Mouse (Mus musculus) frontal cortex, postnatal 14 days (tissue): ENCODE measurements around the gene Socs2.

Source experiments
- DNase-seq, 2 experiments: peaks; one replicate each; pipeline ENCODE4 v3.0.0; 2022; ENCODE audit warnings: low spot score in 2 of 2

Socs2 gene

GRCm38 (mm10) chr10:95416685-95417495, at the start of gene Socs2:
Gene Socs2 (minus strand): TSS chr10:95417180.
- peak; percentile 79 to 87 for DNase-seq

GRCm38 (mm10) chr10:95465485-95465896, 48.5 kb upstream of the Socs2 start:
- no peak for DNase-seq

- no peak for DNase-seq
Observed at GRCm38 (mm10) chr10:95464527-95464926, 47.5 kb upstream of the Socs2 start.

GRCm38 (mm10) chr10:95462231-95462630, 45.3 kb upstream of the Socs2 start:
- no peak for DNase-seq

GRCm38 (mm10) chr10:95461053-95461553, 44.1 kb upstream of the Socs2 start:
- DNase-seq, result no peak

- no peak for DNase-seq
Observed at GRCm38 (mm10) chr10:95458050-95458806, 41.2 kb upstream of the Socs2 start.

- no peak for DNase-seq
Observed at GRCm38 (mm10) chr10:95457367-95458049, 40.5 kb upstream of the Socs2 start.

GRCm38 (mm10) chr10:95456103-95456502, 39.1 kb upstream of the Socs2 start:
- no peak for DNase-seq

- no peak for DNase-seq
Observed at GRCm38 (mm10) chr10:95453282-95453681, 36.3 kb upstream of the Socs2 start.

GRCm38 (mm10) chr10:95449033-95449432, 32.1 kb upstream of the Socs2 start:
- no peak for DNase-seq

- DNase-seq, result no peak
Observed at GRCm38 (mm10) chr10:95447954-95448353, 31.0 kb upstream of the Socs2 start.

GRCm38 (mm10) chr10:95445104-95446056, 28.4 kb upstream of the Socs2 start:
- no peak for DNase-seq

GRCm38 (mm10) chr10:95442334-95442733, 25.4 kb upstream of the Socs2 start:
- no peak for DNase-seq

- no peak for DNase-seq
Observed at GRCm38 (mm10) chr10:95440566-95440965, 23.6 kb upstream of the Socs2 start.

GRCm38 (mm10) chr10:95439718-95440339, 22.8 kb upstream of the Socs2 start:
- DNase-seq, result no peak

GRCm38 (mm10) chr10:95438941-95439340, 22.0 kb upstream of the Socs2 start:
- DNase-seq, result no peak

- no peak for DNase-seq
Observed at GRCm38 (mm10) chr10:95430271-95430670, 13.3 kb upstream of the Socs2 start.

GRCm38 (mm10) chr10:95429111-95429510, 12.1 kb upstream of the Socs2 start:
- no peak for DNase-seq

- no peak for DNase-seq
Observed at GRCm38 (mm10) chr10:95426207-95427115, 9.5 kb upstream of the Socs2 start.
